21 mouse cellular contexts compared by ENCODE assay signal in genomic region chr8:46490250-46490649, GRCm38 (mm10). TPM values are rescaled to one million over a fixed set of nuclear protein-coding genes. Genes with fewer than 3 reads are reported as not detected.
DNase-seq lines count a peak whose midpoint lies in the region; ATAC-seq and TF ChIP-seq lines count a peak whose summit lies in the region.
"Had no signal": no experiment of that assay in that cellular context is flagged by ENCODE, and none has a peak within 500 bp of the region (broad histone marks: within the 10 kb centered on the region; RNA-seq: fewer than 3 reads in every experiment).

No protein-coding gene starts in this region.

- no peak overlapping the region for H3K4me3 ChIP-seq in heart, adult 2 months
- no peak overlapping the region for H3K4me3 ChIP-seq in kidney, adult 2 months (ENCODE audit: insufficient read depth, low read depth, low read length)
- no peak overlapping the region for H3K4me3 ChIP-seq in kidney, embryonic 14.5 days (ENCODE audit: low read length)
- H3K4me3 ChIP-seq in brown adipose tissue, adult 24 weeks (ENCODE audit: insufficient read depth, low read depth, low read length), result peak overlapping the region; percentile 41
- no peak overlapping the region for H3K4me3 ChIP-seq in liver, embryonic 15.5 days (replicated peaks)
- no peak overlapping the region for H3K4me3 ChIP-seq in hindbrain, embryonic 14.5 days (replicated peaks; ENCODE audit: low read length)
- H3K4me3 ChIP-seq: embryonic facial prominence, embryonic 13.5 days; forebrain, embryonic 10.5 days; hindbrain, embryonic 15.5 days; lung, embryonic 15.5 days had no signal

- H3K4me1 ChIP-seq in heart, adult 2 months (ENCODE audit: control insufficient read depth, insufficient read depth, low read length), result peaks cover 8% of the 10 kb centered on the region
- H3K4me1 ChIP-seq in kidney, adult 2 months (ENCODE audit: control insufficient read depth, insufficient read depth, low read length), result peaks cover 26% of the 10 kb centered on the region; the same call in 1 of the 2 replicates
- H3K4me1 ChIP-seq in kidney, embryonic 14.5 days (ENCODE audit: control insufficient read depth, insufficient read depth, low read length), result no peaks in the 10 kb centered on the region
- peaks cover 9% of the 10 kb centered on the region for H3K4me1 ChIP-seq in brown adipose tissue, adult 24 weeks (ENCODE audit: control insufficient read depth, insufficient read depth, insufficient read length, low read length)
- H3K4me1 ChIP-seq in liver, embryonic 15.5 days (replicated peaks), result peaks cover 63% of the 10 kb centered on the region
- 0 out of 2 replicates have a peak, but pooled peaks cover 8% of the 10 kb centered on the region for H3K4me1 ChIP-seq in hindbrain, embryonic 14.5 days (replicated peaks; ENCODE audit: control insufficient read depth, insufficient read depth, low read length)

- intact Hi-C loops in heart, adult 2 months (cut with DNase I), result no loop called here

- peaks cover 3% of the 10 kb centered on the region for H3K36me3 ChIP-seq in heart, adult 2 months (ENCODE audit: control insufficient read depth, insufficient read depth, low read length)
- peaks cover 1% of the 10 kb centered on the region; the same call in 1 of the 2 replicates for H3K36me3 ChIP-seq in kidney, adult 2 months (ENCODE audit: control insufficient read depth, insufficient read depth, low read length)
- H3K36me3 ChIP-seq in kidney, embryonic 14.5 days (ENCODE audit: control insufficient read depth, insufficient read depth, low read length), result no peaks in the 10 kb centered on the region
- H3K36me3 ChIP-seq in liver, embryonic 15.5 days (replicated peaks), result peaks cover 18% of the 10 kb centered on the region
- H3K36me3 ChIP-seq in hindbrain, embryonic 14.5 days (replicated peaks; ENCODE audit: control insufficient read depth, insufficient read depth), result no peaks in the 10 kb centered on the region
- H3K36me3 ChIP-seq: embryonic facial prominence, embryonic 13.5 days; forebrain, embryonic 10.5 days; hindbrain, embryonic 15.5 days; lung, embryonic 15.5 days had no signal

- no peak for TF ChIP-seq EP300 in heart, adult 2 months (IDR thresholded peaks at IDR 0.05; ENCODE audit: insufficient read depth, low read depth, low read length)

- H3K27me3 ChIP-seq in heart, adult 2 months (ENCODE audit: control insufficient read depth, insufficient read depth, low read length), result no peaks in the 10 kb centered on the region
- H3K27me3 ChIP-seq in kidney, adult 2 months (replicated peaks; ENCODE audit: control insufficient read depth, insufficient read depth, low read length), result no peaks in the 10 kb centered on the region
- H3K27me3 ChIP-seq in kidney, embryonic 14.5 days (ENCODE audit: control insufficient read depth, insufficient read depth, low read length), result no peaks in the 10 kb centered on the region
- H3K27me3 ChIP-seq in liver, embryonic 15.5 days, result no peaks in the 10 kb centered on the region
- H3K27me3 ChIP-seq in hindbrain, embryonic 14.5 days (ENCODE audit: control insufficient read depth, insufficient read depth, low read length), result no peaks in the 10 kb centered on the region
- H3K27me3 ChIP-seq: embryonic facial prominence, embryonic 13.5 days; heart, embryonic 13.5 days; hindbrain, embryonic 15.5 days; lung, embryonic 15.5 days; Patski had no signal

- TF ChIP-seq POLR2A in heart, adult 2 months (IDR thresholded peaks at IDR 0.05; ENCODE audit: insufficient read depth, low read depth, low read length), result no peak
- no peak for TF ChIP-seq POLR2A in kidney, adult 2 months (IDR thresholded peaks at IDR 0.05; ENCODE audit: low read depth, low read length)

- H3K79me2 ChIP-seq in heart, adult 2 months (replicated peaks; ENCODE audit: control insufficient read depth, insufficient read depth, low read length), result peaks cover 1% of the 10 kb centered on the region

- H3K9ac ChIP-seq in heart, adult 2 months (ENCODE audit: low read depth, low read length), result no peak overlapping the region
- H3K9ac ChIP-seq in kidney, embryonic 14.5 days (ENCODE audit: low read depth, low read length), result no peak overlapping the region
- H3K9ac ChIP-seq in liver, embryonic 15.5 days, result no peak overlapping the region
- no peak overlapping the region for H3K9ac ChIP-seq in hindbrain, embryonic 14.5 days
- H3K9ac ChIP-seq: embryonic facial prominence, embryonic 13.5 days; hindbrain, embryonic 15.5 days; lung, embryonic 15.5 days had no signal

- 77% methylated on average over 8 of the region's 8 CpGs for WGBS in heart, adult 2 months
- WGBS in kidney, adult 2 months, result 59% methylated on average over 8 of the region's 8 CpGs
- 93% methylated on average over 8 of the region's 8 CpGs for WGBS in kidney, embryonic 14.5 days
- WGBS in liver, embryonic 15.5 days (ENCODE audit: insufficient replicate concordance), result 84% methylated on average over 8 of the region's 8 CpGs
- 97% methylated on average over 8 of the region's 8 CpGs for WGBS in hindbrain, embryonic 14.5 days

- H3K9me3 ChIP-seq in kidney, embryonic 14.5 days (ENCODE audit: control insufficient read depth, low read length), result no peaks in the 10 kb centered on the region
- H3K9me3 ChIP-seq in liver, embryonic 15.5 days (replicated peaks), result no peaks in the 10 kb centered on the region
- no peaks in the 10 kb centered on the region for H3K9me3 ChIP-seq in hindbrain, embryonic 14.5 days (ENCODE audit: control insufficient read depth, low read length)
- H3K9me3 ChIP-seq: embryonic facial prominence, embryonic 13.5 days; forebrain, embryonic 10.5 days; heart, embryonic 13.5 days; hindbrain, embryonic 15.5 days; lung, embryonic 15.5 days had no signal

- DNase-seq in heart, adult 2 months, result no peak
- DNase-seq in heart, adult 9 months (ENCODE audit: low spot score in 2 of 2), result no peak
- no peak for DNase-seq in kidney, adult 2 months
- DNase-seq in cerebellum, postnatal 10 days, result no peak
- no peak for DNase-seq in hindbrain, embryonic 14.5 days (ENCODE audit: low spot score)
- DNase-seq: cerebellum, adult 11 months; cerebellum, adult 9-10 months; right cerebral cortex, postnatal 25 days; thymus, postnatal 4 days had no signal

- no peak for ATAC-seq in kidney, embryonic 14.5 days (ENCODE audit: low FRiP score, low TSS enrichment)
- ATAC-seq in liver, embryonic 15.5 days (ENCODE audit: insufficient read depth), result no peak
- no peak for ATAC-seq in hindbrain, embryonic 14.5 days (ENCODE audit: low FRiP score)
- ATAC-seq: forebrain, embryonic 16.5 days; midbrain, embryonic 16.5 days; Patski had no signal

- TF ChIP-seq CTCF in heart, adult 2 months (IDR thresholded peaks at IDR 0.05), result no peak
- no peak for TF ChIP-seq CTCF in kidney, adult 2 months (conservative IDR thresholded peaks at IDR 0.05; ENCODE audit: insufficient read depth, insufficient read length, low read depth, low read length)

- peak overlapping the region; percentile 72 for H3K27ac ChIP-seq in heart, adult 2 months
- H3K27ac ChIP-seq in kidney, adult 2 months (ENCODE audit: insufficient read depth, low read depth, low read length), result peak overlapping the region; percentile 41
- no peak overlapping the region for H3K27ac ChIP-seq in kidney, embryonic 14.5 days (ENCODE audit: low read depth, low read length)
- peak overlapping the region; percentile 48 for H3K27ac ChIP-seq in brown adipose tissue, adult 24 weeks (replicated peaks; ENCODE audit: low read depth, low read length)
- H3K27ac ChIP-seq in liver, embryonic 15.5 days (replicated peaks), result peak overlapping the region; percentile 60
- no peak overlapping the region for H3K27ac ChIP-seq in hindbrain, embryonic 14.5 days
- H3K27ac ChIP-seq: embryonic facial prominence, embryonic 13.5 days; forebrain, embryonic 10.5 days; heart, embryonic 13.5 days; hindbrain, embryonic 15.5 days; lung, embryonic 15.5 days had no signal

- H3K4me2 ChIP-seq in kidney, embryonic 14.5 days (replicated peaks; ENCODE audit: low read depth, low read length), result no peak overlapping the region
- peak overlapping the region; percentile 27; the same call in 1 of the 2 replicates for H3K4me2 ChIP-seq in liver, embryonic 15.5 days
- no peak overlapping the region for H3K4me2 ChIP-seq in hindbrain, embryonic 14.5 days (replicated peaks)
- H3K4me2 ChIP-seq: embryonic facial prominence, embryonic 13.5 days; hindbrain, embryonic 15.5 days; lung, embryonic 15.5 days; midbrain, embryonic 11.5 days had no signal

RNA-seq across cellular contexts. Expression of gene Acsl1, which starts 19.4 kb away (rescaled TPM):
- total RNA-seq in heart, adult 2 months (2021), result 100 to 1,000 TPM; 774 to 911 TPM
- polyA plus RNA-seq in heart, adult 2 months (2012; rRNA removed), result 330 and 577 TPM in 2 replicates
- polyA plus RNA-seq in kidney, adult 2 months (2012; rRNA removed), result 206 and 212 TPM in 2 replicates
- 9.7 and 16.1 TPM in 2 replicates for polyA plus RNA-seq in kidney, embryonic 14.5 days (2014; fragmentation: Nextera tagmentation; extraction: Ambion mirVana)
- polyA plus RNA-seq in brown adipose tissue, adult 24 weeks (2012; ENCODE audit: insufficient read depth, insufficient read length, missing spikeins), result 734 and 1,073 TPM in 2 replicates
- 106 and 125 TPM in 2 replicates for polyA plus RNA-seq in liver, embryonic 15.5 days (2015; fragmentation: Nextera tagmentation; extraction: Ambion mirVana)
- 21.9 and 22.1 TPM in 2 replicates for polyA plus RNA-seq in hindbrain, embryonic 14.5 days (2014; fragmentation: Nextera tagmentation; extraction: Ambion mirVana)

Comparison
In these comparisons a context has a peak if more than half of its experiments do, and no peak if none do; other contexts are left out.
1. H3K27ac ChIP-seq: peak in heart, adult 2 months (single experiment), kidney, adult 2 months (single experiment), brown adipose tissue, adult 24 weeks (single experiment) and liver, embryonic 15.5 days (single experiment); none in kidney, embryonic 14.5 days (single experiment) and hindbrain, embryonic 14.5 days (single experiment).